20 mouse cellular contexts compared by ENCODE assay signal in the genomic region with DNA sequence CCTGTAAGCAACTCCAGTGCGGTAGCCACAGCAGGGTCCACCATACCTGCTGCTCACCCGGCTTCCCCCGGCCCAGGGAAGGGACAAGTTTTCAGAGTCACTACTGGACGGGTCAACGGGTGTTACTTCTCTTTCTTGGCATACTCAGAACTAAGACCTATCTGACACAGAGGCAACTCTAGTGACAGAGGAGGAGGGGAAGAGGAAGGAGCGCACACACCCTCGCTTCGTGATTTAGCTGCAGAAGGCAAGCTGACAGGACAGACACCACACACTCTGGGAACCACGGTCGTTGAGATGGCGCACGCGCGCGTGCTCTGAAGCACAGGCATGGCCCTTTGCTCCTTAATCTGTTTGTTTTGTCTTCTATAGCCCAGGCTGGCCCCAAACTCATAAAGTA. TPM values are rescaled to one million over a fixed set of nuclear protein-coding genes. Genes with fewer than 3 reads are reported as not detected.
DNase-seq lines count a peak whose midpoint lies in the region; ATAC-seq and TF ChIP-seq lines count a peak whose summit lies in the region.
"Had no signal": no experiment of that assay in that cellular context is flagged by ENCODE, and none has a peak within 500 bp of the region (broad histone marks: within the 10 kb centered on the region; RNA-seq: fewer than 3 reads in every experiment).

No protein-coding gene starts in this region.

- H3K27me3 ChIP-seq in forebrain, embryonic 10.5 days (ENCODE audit: poor library complexity, severe bottlenecking), result no peaks in the 10 kb centered on the region
- H3K27me3 ChIP-seq in forebrain, embryonic 11.5 days (ENCODE audit: control insufficient read depth, insufficient read depth, low read length), result no peaks in the 10 kb centered on the region
- H3K27me3 ChIP-seq in kidney, embryonic 14.5 days (ENCODE audit: control insufficient read depth, insufficient read depth, low read length), result no peaks in the 10 kb centered on the region
- H3K27me3 ChIP-seq: hindbrain, embryonic 12.5 days; lung, embryonic 15.5 days; Patski had no signal

- H3K9ac ChIP-seq in forebrain, embryonic 11.5 days (ENCODE audit: low read length), result no peak overlapping the region
- no peak overlapping the region for H3K9ac ChIP-seq in kidney, embryonic 14.5 days (ENCODE audit: low read depth, low read length)
- H3K9ac ChIP-seq in ES-E14 (ENCODE audit: insufficient read depth, low read depth, low read length, poor library complexity, severe bottlenecking), result no peak overlapping the region
- H3K9ac ChIP-seq: hindbrain, embryonic 12.5 days; lung, embryonic 15.5 days had no signal

- peaks cover 63% of the 10 kb centered on the region for H3K4me1 ChIP-seq in forebrain, embryonic 10.5 days
- peaks cover 11% of the 10 kb centered on the region for H3K4me1 ChIP-seq in forebrain, embryonic 11.5 days (replicated peaks; ENCODE audit: control insufficient read depth, insufficient read depth, low read length)
- peaks cover 48% of the 10 kb centered on the region for H3K4me1 ChIP-seq in kidney, embryonic 14.5 days (ENCODE audit: control insufficient read depth, insufficient read depth, low read length)
- peaks cover 10 to 37% of the 10 kb centered on the region in 2 experiments; a peak in 3 of 4 replicates for H3K4me1 ChIP-seq in ES-E14 (ENCODE audit: control insufficient read depth in 2 of 2, insufficient read depth in 2 of 2, low read length in 2 of 2, poor library complexity in 1 of 2)

- no peaks in the 10 kb centered on the region; the same call in 1 of the 2 replicates for H3K9me3 ChIP-seq in forebrain, embryonic 10.5 days
- no peaks in the 10 kb centered on the region for H3K9me3 ChIP-seq in forebrain, embryonic 11.5 days (ENCODE audit: control insufficient read depth, low read length)
- H3K9me3 ChIP-seq in kidney, embryonic 14.5 days (ENCODE audit: control insufficient read depth, low read length), result no peaks in the 10 kb centered on the region
- no peaks in the 10 kb centered on the region for H3K9me3 ChIP-seq in ES-E14 (ENCODE audit: control insufficient read depth, insufficient read depth, low read depth, low read length)
- H3K9me3 ChIP-seq: hindbrain, embryonic 12.5 days; lung, embryonic 15.5 days had no signal

- DNase-seq in forebrain, embryonic 10.5 days (ENCODE audit: extremely low spot score, low spot score), result no peak
- no peak for DNase-seq in forebrain, embryonic 11.5 days (ENCODE audit: low spot score)
- DNase-seq in kidney, postnatal 10 days, result peak; percentile 48
- no peak for DNase-seq in ES-E14 (ENCODE audit: low read depth, low spot score)
- no peak for DNase-seq in layer of hippocampus, adult 8-10 months (ENCODE audit: low spot score in 2 of 2)
- DNase-seq in cerebellum, adult 11 months, result no peak
- DNase-seq: cerebellum, adult 2 months; cerebellum, postnatal 36 days; gastrocnemius, postnatal 36 days; midbrain, embryonic 14.5 days; thymus, postnatal 14 days had no signal

- H3K4me3 ChIP-seq in forebrain, embryonic 10.5 days, result no peak overlapping the region
- H3K4me3 ChIP-seq in forebrain, embryonic 11.5 days (ENCODE audit: low read depth, low read length), result no peak overlapping the region
- no peak overlapping the region for H3K4me3 ChIP-seq in kidney, embryonic 14.5 days (ENCODE audit: low read length)
- no peak overlapping the region for H3K4me3 ChIP-seq in ES-E14 (ENCODE audit: insufficient read depth in 1 of 2, low read depth in 1 of 2, low read length in 2 of 2, poor library complexity in 1 of 2, severe bottlenecking in 1 of 2)
- H3K4me3 ChIP-seq: hindbrain, embryonic 12.5 days; lung, embryonic 15.5 days; myocyte had no signal

- no peak for ATAC-seq in forebrain, embryonic 11.5 days (replicated peaks; ENCODE audit: low FRiP score)
- ATAC-seq in kidney, embryonic 14.5 days (ENCODE audit: low FRiP score, low TSS enrichment), result no peak
- ATAC-seq in hematopoietic stem cell, adult 5-6 weeks (replicated peaks in 1 of 2; ENCODE audit: insufficient read depth in 1 of 2, low FRiP score in 2 of 2, low TSS enrichment in 1 of 2, low read depth in 1 of 2, poor library complexity in 2 of 2, severe bottlenecking in 2 of 2), result peak; percentile 20 to 26; a peak in 1 of 4 replicates
- ATAC-seq: activated CD4-positive, CD25-positive, alpha-beta regulatory T cell, adult 4 months; forebrain, embryonic 14.5 days; Patski had no signal

- in situ Hi-C loops in ES-E14 (cut with MboI; ENCODE audit: low sequenced_read_pairs in 2 of 2, unreplicated experiment in 2 of 2), result no loop called here

- no peak overlapping the region for H3K4me2 ChIP-seq in forebrain, embryonic 11.5 days (ENCODE audit: low read depth, low read length, severe bottlenecking)
- H3K4me2 ChIP-seq in kidney, embryonic 14.5 days (replicated peaks; ENCODE audit: low read depth, low read length), result no peak overlapping the region
- H3K4me2 ChIP-seq: hindbrain, embryonic 12.5 days; liver, embryonic 11.5 days; lung, embryonic 15.5 days had no signal

- WGBS in forebrain, embryonic 10.5 days, result 88% methylated on average over 15 of the region's 15 CpGs
- 87% methylated on average over 15 of the region's 15 CpGs for WGBS in forebrain, embryonic 11.5 days
- 77% methylated on average over 15 of the region's 15 CpGs for WGBS in kidney, embryonic 14.5 days

- H3K27ac ChIP-seq in forebrain, embryonic 10.5 days, result 0 out of 2 replicates have a peak overlapping the region, but pooled peaks have one; percentile 3
- no peak overlapping the region for H3K27ac ChIP-seq in forebrain, embryonic 11.5 days (ENCODE audit: low read depth, low read length)
- no peak overlapping the region for H3K27ac ChIP-seq in kidney, embryonic 14.5 days (ENCODE audit: low read depth, low read length)
- peak overlapping the region; percentile 37; the same call in 1 of the 2 replicates for H3K27ac ChIP-seq in ES-E14 (ENCODE audit: insufficient read depth, low read depth, low read length, poor library complexity, severe bottlenecking)
- H3K27ac ChIP-seq: hindbrain, embryonic 12.5 days; lung, embryonic 15.5 days had no signal

- peaks cover 22% of the 10 kb centered on the region for H3K36me3 ChIP-seq in forebrain, embryonic 10.5 days (replicated peaks)
- H3K36me3 ChIP-seq in forebrain, embryonic 11.5 days (ENCODE audit: control insufficient read depth, insufficient read depth, low read length), result no peaks in the 10 kb centered on the region
- no peaks in the 10 kb centered on the region for H3K36me3 ChIP-seq in kidney, embryonic 14.5 days (ENCODE audit: control insufficient read depth, insufficient read depth, low read length)
- H3K36me3 ChIP-seq in ES-E14 (ENCODE audit: control insufficient read depth, insufficient read depth, low read length, poor library complexity, severe bottlenecking), result no peaks in the 10 kb centered on the region
- H3K36me3 ChIP-seq: hindbrain, embryonic 12.5 days; lung, embryonic 15.5 days had no signal

TF ChIP-seq in ES-E14, 5 proteins besides CTCF, POLR2A, EP300 and RAD21:
- TF ChIP-seq ZNF384 (IDR thresholded peaks at IDR 0.05; ENCODE audit: low read depth, low read length) (no peak), HCFC1 (IDR thresholded peaks at IDR 0.05; ENCODE audit: borderline replicate concordance, insufficient read depth, low read length) (no peak), CHD2 (IDR thresholded peaks at IDR 0.05; ENCODE audit: low read depth, low read length) (no peak), ZC3H11A (IDR thresholded peaks at IDR 0.05; ENCODE audit: borderline replicate concordance, low read depth, low read length) (no peak), MAFK (IDR thresholded peaks at IDR 0.05; ENCODE audit: insufficient read depth, low read depth, low read length) (no peak)

RNA-seq across cellular contexts. Expression of a gene that starts 36.2 kb away (rescaled TPM):
- polyA plus RNA-seq in forebrain, embryonic 10.5 days (2016; fragmentation: Nextera tagmentation; extraction: Ambion mirVana), result 32.9 and 33.8 TPM in 2 replicates
- 31.2 and 33.3 TPM in 2 replicates for polyA plus RNA-seq in forebrain, embryonic 11.5 days (2014; fragmentation: Nextera tagmentation; extraction: Ambion mirVana)
- polyA plus RNA-seq in kidney, embryonic 14.5 days (2014; fragmentation: Nextera tagmentation; extraction: Ambion mirVana), result 38.7 and 48.8 TPM in 2 replicates
- total RNA-seq in ES-E14 (2012; rRNA removed), result 12.5 and 14.5 TPM in 2 replicates
- total RNA-seq in hematopoietic stem cell, adult 5-6 weeks (2017), result 0.25 and 0.50 TPM in 2 replicates
- total RNA-seq in layer of hippocampus, adult 8-10 months (2022), result 1 to 10 TPM; 1.7 to 4.4 (median 3.8) TPM

Comparison
In these comparisons a context has a peak if more than half of its experiments do, and no peak if none do; other contexts are left out.
1. H3K27ac ChIP-seq: peak in forebrain, embryonic 10.5 days (single experiment) and ES-E14 (single experiment); none in forebrain, embryonic 11.5 days (single experiment) and kidney, embryonic 14.5 days (single experiment).
2. ATAC-seq: peak in hematopoietic stem cell, adult 5-6 weeks (2 of 2); none in forebrain, embryonic 11.5 days (single experiment) and kidney, embryonic 14.5 days (single experiment).